In the genomic region with DNA sequence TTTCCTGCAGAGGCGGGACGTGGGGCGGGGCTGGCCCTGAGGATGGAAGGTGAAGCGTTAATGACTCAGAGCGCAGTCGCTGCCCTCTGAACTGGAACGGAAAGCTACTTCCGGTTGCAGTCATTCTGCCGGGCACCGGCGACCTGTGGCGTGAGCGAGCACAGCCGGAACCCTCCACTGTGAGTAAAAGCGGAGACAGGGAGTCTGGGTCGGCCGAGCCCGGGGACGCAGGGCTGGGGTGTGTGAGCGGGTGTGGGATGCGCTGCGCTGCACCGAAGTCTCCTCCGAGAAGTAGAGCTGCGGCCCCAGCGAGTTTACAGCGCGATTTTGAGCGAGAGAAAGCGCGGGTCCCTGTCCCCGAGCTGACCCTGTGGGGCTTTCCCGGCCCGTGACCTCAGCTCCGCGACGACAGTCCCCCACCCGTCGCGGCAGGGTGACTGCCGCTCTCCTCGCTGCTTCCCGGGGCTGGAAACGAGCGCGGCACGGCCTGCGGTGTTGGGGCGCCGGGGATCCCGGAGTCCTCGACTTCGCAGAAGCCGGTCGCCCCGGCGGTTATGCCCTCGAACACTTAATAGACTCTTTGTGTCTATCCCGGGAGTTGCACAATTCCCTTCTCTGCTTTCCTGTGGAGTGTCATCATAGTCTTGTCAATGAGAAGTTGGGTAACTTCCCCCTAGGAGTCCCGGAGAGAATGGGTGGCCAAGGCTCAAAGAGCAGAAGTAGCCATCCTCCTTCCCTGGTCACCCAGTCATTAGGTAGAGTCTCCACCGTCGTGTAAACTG, we compare ENCODE assay signal across 8 mouse cellular contexts. TPM values are rescaled to one million over a fixed set of nuclear protein-coding genes. Genes with fewer than 3 reads are reported as not detected.
DNase-seq lines count a peak whose midpoint lies in the region; ATAC-seq and TF ChIP-seq lines count a peak whose summit lies in the region.

No protein-coding gene starts in this region.

- peak overlapping the region; percentile 82 for H3K27ac ChIP-seq in hindbrain, postnatal 0 days
- peak overlapping the region; percentile 88 for H3K27ac ChIP-seq in left cerebral cortex, adult 2 months

- intact Hi-C loops in left cerebral cortex, adult 2 months (cut with DNase I): no loop called here

- H3K27me3 ChIP-seq in hindbrain, postnatal 0 days (ENCODE audit: insufficient read depth, low read length): no peaks in the 10 kb centered on the region

- H3K4me1 ChIP-seq in hindbrain, postnatal 0 days (ENCODE audit: insufficient read depth, low read length): no peaks in the 10 kb centered on the region

- no peak for TF ChIP-seq CTCF in hindbrain, postnatal 0 days (IDR thresholded peaks at IDR 0.05; ENCODE audit: low read depth)
- no peak for TF ChIP-seq CTCF in left cerebral cortex, adult 2 months (IDR thresholded peaks at IDR 0.05)

- no peaks in the 10 kb centered on the region for H3K36me3 ChIP-seq in hindbrain, postnatal 0 days (ENCODE audit: insufficient read depth, low read length)

- H3K9me3 ChIP-seq in hindbrain, postnatal 0 days (ENCODE audit: low read length): no peaks in the 10 kb centered on the region

- WGBS in hindbrain, postnatal 0 days: 1% methylated on average over 62 of the region's 62 CpGs

- peak; percentile 95 for DNase-seq in T-cell, adult 2 months (ENCODE audit: low spot score)
- peak; percentile 84 to 86 for DNase-seq in cerebellum, postnatal 36 days
- DNase-seq in gastrocnemius, adult 18-20 months (ENCODE audit: low spot score): peak; percentile 91
- DNase-seq in hindbrain, postnatal 0 days (ENCODE audit: low spot score): peak; percentile 93
- DNase-seq in left cerebral cortex, adult 2 months (ENCODE audit: extremely low spot score in 1 of 2, low spot score in 2 of 2): peak; percentile 79 to 85
- peak; percentile 82 to 86 for DNase-seq in right cerebral cortex, adult 2 months (ENCODE audit: low spot score in 2 of 2)
- peak; percentile 95 for DNase-seq in urinary bladder, postnatal 14 days (ENCODE audit: low spot score)

- peak; percentile 99 for ATAC-seq in hindbrain, postnatal 0 days
- peak; percentile 85 for ATAC-seq in megakaryocyte, adult 5-6 weeks (ENCODE audit: poor library complexity, severe bottlenecking)

- peak overlapping the region; percentile 93 for H3K4me3 ChIP-seq in hindbrain, postnatal 0 days (ENCODE audit: low read length)
- peak overlapping the region; percentile 81 for H3K4me3 ChIP-seq in left cerebral cortex, adult 2 months

- H3K4me2 ChIP-seq in hindbrain, postnatal 0 days (ENCODE audit: low read depth, low read length): peak overlapping the region; percentile 71

- peak overlapping the region; percentile 78 for H3K9ac ChIP-seq in hindbrain, postnatal 0 days (replicated peaks; ENCODE audit: low read length)

RNA-seq across cellular contexts. Expression of a gene that starts 14.8 kb away (rescaled TPM):
- 10 to 100 TPM; 17.5 to 17.8 TPM for total RNA-seq in gastrocnemius, adult 18-20 months (2021)
- total RNA-seq in hindbrain, postnatal 0 days (2014; rRNA removed): 18.8 and 19.2 TPM in 2 replicates
- polyA plus RNA-seq in hindbrain, postnatal 0 days (2015; fragmentation: Nextera tagmentation; extraction: Ambion mirVana): 25.2 and 25.7 TPM in 2 replicates
- 10 to 100 TPM; 26.2 to 32.1 TPM for total RNA-seq in left cerebral cortex, adult 2 months (2021)
- 146 and 167 TPM in 2 replicates for total RNA-seq in megakaryocyte, adult 5-6 weeks (2015)
- total RNA-seq in megakaryocyte, adult 5-6 weeks (2017): 112 and 113 TPM in 2 replicates

Comparison
In these comparisons a context has a peak if more than half of its experiments do, and no peak if none do; other contexts are left out.
1. Peak in every context shown above with its lines: DNase-seq, ATAC-seq, H3K4me3 ChIP-seq and H3K27ac ChIP-seq.